Mouse (Mus musculus) layer of hippocampus, adult 9-11 months (tissue): Measurements from ENCODE around the gene Insl6.

ENCODE experiments used
- DNase-seq: peaks from one replicate; pipeline ENCODE4 v3.0.0; 2022

Gene Insl6

GRCm38 (mm10) chr19:29285451-29285869 is 39.7 kb downstream of the Insl6 start:
- no peak for DNase-seq

GRCm38 (mm10) chr19:29278944-29279587 is 46.1 kb downstream of the Insl6 start:
- DNase-seq, result no peak

GRCm38 (mm10) chr19:29276414-29276813 is 48.7 kb downstream of the Insl6 start:
- DNase-seq, result no peak

GRCm38 (mm10) chr19:29272011-29272809 is 52.9 kb downstream of the Insl6 start:
- DNase-seq, result no peak
